Mouse (Mus musculus): ENCODE results near the gene Dhrs13.
"Not testable (repeated sequence)": the region's sequence is repeated elsewhere in the genome, so short reads cannot be mapped to it uniquely, and the experiment has no call there.

Dhrs13 gene

GRCm38 (mm10) chr11:78044758-78045251 is 12.7 kb downstream of the Dhrs13 start:
- DNase-seq = peak; percentile 24 to 25

GRCm38 (mm10) chr11:78048637-78049036 is 16.6 kb downstream of the Dhrs13 start:
- not testable (repeated sequence) for DNase-seq

GRCm38 (mm10) chr11:78053078-78053477 is 21.0 kb downstream of the Dhrs13 start:
- no peak for DNase-seq

- DNase-seq = no peak
Measured at GRCm38 (mm10) chr11:78056946-78057345, 24.9 kb downstream of the Dhrs13 start.

- peak; percentile 32 to 55 for DNase-seq
Measured at GRCm38 (mm10) chr11:78059833-78060757, 28.0 kb downstream of the Dhrs13 start.

GRCm38 (mm10) chr11:78062563-78062962 is 30.5 kb downstream of the Dhrs13 start:
- DNase-seq = no peak

- no peak for DNase-seq
Measured at GRCm38 (mm10) chr11:78065906-78066305, 33.8 kb downstream of the Dhrs13 start.

- DNase-seq = no peak
Measured at GRCm38 (mm10) chr11:78066641-78067040, 34.6 kb downstream of the Dhrs13 start.

- DNase-seq = no peak
Measured at GRCm38 (mm10) chr11:78067566-78067965, 35.5 kb downstream of the Dhrs13 start.

GRCm38 (mm10) chr11:78069130-78069529 is 37.0 kb downstream of the Dhrs13 start:
- DNase-seq = no peak

GRCm38 (mm10) chr11:78069646-78070045 is 37.6 kb downstream of the Dhrs13 start:
- no peak for DNase-seq

- no peak for DNase-seq
Measured at GRCm38 (mm10) chr11:78071938-78072337, 39.9 kb downstream of the Dhrs13 start.

- DNase-seq = no peak
Measured at GRCm38 (mm10) chr11:78072425-78073130, 40.5 kb downstream of the Dhrs13 start.

- no peak for DNase-seq
Measured at GRCm38 (mm10) chr11:78073577-78074276, 41.6 kb downstream of the Dhrs13 start.

GRCm38 (mm10) chr11:78074277-78074652 is 42.2 kb downstream of the Dhrs13 start:
- no peak for DNase-seq

- DNase-seq = no peak
Measured at GRCm38 (mm10) chr11:78074666-78075065, 42.6 kb downstream of the Dhrs13 start.

GRCm38 (mm10) chr11:78079961-78080921 is 48.2 kb downstream of the Dhrs13 start, which contains the start of gene Eral1:
Gene Eral1, minus strand, starts transcription at chr11:78080383.
- DNase-seq = peak; percentile 60 to 70

- no peak for DNase-seq
Measured at GRCm38 (mm10) chr11:78083595-78083994, 51.5 kb downstream of the Dhrs13 start.

GRCm38 (mm10) chr11:78086925-78087479 is 54.9 kb downstream of the Dhrs13 start:
- no peak for DNase-seq

Data from spleen, adult 18-20 months (tissue).